Mouse (Mus musculus) ES-E14 (cell line): ENCODE measurements at regions not wholly inside any gene's neighbourhood (a gene's known extent, or its start where the extent isn't known, plus 50 kb on each side); places are given as distances from the start of the nearest gene placed in this dataset.

Experiments used
- DNase-seq: peaks from one replicate; pipeline ENCODE4 v3.0.0-alpha.2; 2013; ENCODE audit warnings: low read depth, low spot score
- H3K27ac ChIP-seq: 2 replicates; pipeline ENCODE4 v1.5.1; 2012; ENCODE audit warnings: low read depth, mild to moderate bottlenecking, low read length, moderate library complexity, mixed read lengths; ENCODE audit not compliant: poor library complexity, insufficient read depth, severe bottlenecking
- H3K36me3 ChIP-seq: 2 replicates; pipeline ENCODE4 v1.6.1; 2012; ENCODE audit warnings: mild to moderate bottlenecking, low read length, moderate library complexity, mixed read lengths; ENCODE audit not compliant: control insufficient read depth, poor library complexity, insufficient read depth, severe bottlenecking
- H3K4me1 ChIP-seq, 2 experiments: fragments of 150-350 bp in 1 of 2; sonication (generic) in 1 of 2; 2 replicates each; pipeline ENCODE4 v1.6.1; 2012; ENCODE audit warnings: low read length in 2 of 2, mild to moderate bottlenecking in 1 of 2, mixed read lengths in 1 of 2; ENCODE audit not compliant: control insufficient read depth in 2 of 2, insufficient read depth in 2 of 2, poor library complexity in 1 of 2
- H3K4me3 ChIP-seq, 2 experiments: fragments of 150-350 bp in 1 of 2; sonication (generic) in 1 of 2; 2 replicates each; pipeline ENCODE4 v1.5.1; 2012; ENCODE audit warnings: low read length in 2 of 2, low read depth in 1 of 2, mild to moderate bottlenecking in 1 of 2, mixed read lengths in 1 of 2; ENCODE audit not compliant: insufficient read depth in 1 of 2, poor library complexity in 1 of 2, severe bottlenecking in 1 of 2
- H3K9ac ChIP-seq: 2 replicates; pipeline ENCODE4 v1.6.1; 2012; ENCODE audit warnings: low read depth, mild to moderate bottlenecking, low read length, mixed read lengths; ENCODE audit not compliant: poor library complexity, insufficient read depth, severe bottlenecking
- H3K9me3 ChIP-seq: fragments of 150-350 bp; sonication (generic); 2 replicates; pipeline ENCODE4 v1.6.1; 2012; ENCODE audit warnings: low read depth, mild to moderate bottlenecking, low read length; ENCODE audit not compliant: control insufficient read depth, insufficient read depth
- CHD2 ChIP-seq: IDR thresholded peaks from 2 replicates; pipeline ENCODE4 v1.6.1; 2014; ENCODE audit warnings: mild to moderate bottlenecking, low read depth, low read length, inconsistent platforms
- HCFC1 ChIP-seq: IDR thresholded peaks from 2 replicates; pipeline ENCODE4 v1.6.1; 2012; ENCODE audit warnings: low read length, inconsistent platforms, borderline replicate concordance; ENCODE audit not compliant: insufficient read depth
- MAFK ChIP-seq: IDR thresholded peaks from 2 replicates; pipeline ENCODE4 v1.6.1; 2014; ENCODE audit warnings: mild to moderate bottlenecking, low read depth, low read length, inconsistent platforms; ENCODE audit not compliant: insufficient read depth
- ZC3H11A ChIP-seq: IDR thresholded peaks from 2 replicates; pipeline ENCODE4 v1.6.1; 2012; ENCODE audit warnings: low read depth, mild to moderate bottlenecking, inconsistent platforms, low read length, borderline replicate concordance
- ZNF384 ChIP-seq: IDR thresholded peaks from 2 replicates; pipeline ENCODE4 v1.6.1; 2012; ENCODE audit warnings: low read depth, low read length, inconsistent platforms
- in situ Hi-C, 2 experiments: fragments of 600-800 bp; cut with MboI; formaldehyde crosslinking; loops; one replicate each; pipeline ENCODE4 v1.15.1; 2025; ENCODE audit warnings: low sequenced_read_pairs in 2 of 2, inconsistent platforms in 1 of 2; ENCODE audit not compliant: unreplicated experiment in 2 of 2

- in situ Hi-C loops = no loop called here
- H3K36me3 ChIP-seq = no peaks in the 10 kb centered on the region
- H3K9me3 ChIP-seq = no peaks in the 10 kb centered on the region
- no peak overlapping the region for H3K4me3 ChIP-seq
- TF ChIP-seq ZNF384 (no peak), ZC3H11A (no peak), MAFK (no peak), HCFC1 (no peak), CHD2 (no peak)
- no peak overlapping the region for H3K27ac ChIP-seq
- DNase-seq = no peak
- no peaks in the 10 kb centered on the region for H3K4me1 ChIP-seq
- no peak overlapping the region for H3K9ac ChIP-seq
These were observed 239.8 kb upstream of the G2e3 start for GRCm38 (mm10) chr12:51108044-51108443.

GRCm38 (mm10) chr12:51103541-51104042 lies 244.3 kb upstream of the G2e3 start:
- Histone ChIP-seq H3K27ac (no peak overlapping the region), H3K4me3 (no peak overlapping the region), H3K36me3 (no peaks in the 10 kb centered on the region), H3K9ac (no peak overlapping the region), H3K9me3 (no peaks in the 10 kb centered on the region), H3K4me1 (no peaks in the 10 kb centered on the region)
- no peak for TF ChIP-seq HCFC1
- TF ChIP-seq MAFK = no peak
- no peak for TF ChIP-seq CHD2
- TF ChIP-seq ZC3H11A = no peak
- TF ChIP-seq ZNF384 = no peak
- DNase-seq = no peak
- in situ Hi-C loops = no loop called here

- no peak overlapping the region for H3K27ac ChIP-seq
- TF ChIP-seq ZNF384 (no peak), CHD2 (no peak), MAFK (no peak), ZC3H11A (no peak), HCFC1 (no peak)
- no peaks in the 10 kb centered on the region for H3K36me3 ChIP-seq
- H3K4me3 ChIP-seq = no peak overlapping the region
- no peak for DNase-seq
- in situ Hi-C loops = no loop called here
- no peaks in the 10 kb centered on the region for H3K4me1 ChIP-seq
- H3K9me3 ChIP-seq = no peaks in the 10 kb centered on the region
- H3K9ac ChIP-seq = no peak overlapping the region
These were observed 246.2 kb upstream of the G2e3 start for GRCm38 (mm10) chr12:51101636-51102035.

GRCm38 (mm10) chr12:51100868-51101267 lies 247.0 kb upstream of the G2e3 start:
- no peak for TF ChIP-seq CHD2
- TF ChIP-seq ZNF384 = no peak
- TF ChIP-seq ZC3H11A = no peak
- TF ChIP-seq HCFC1 = no peak
- no peak for TF ChIP-seq MAFK
- Histone ChIP-seq H3K27ac (no peak overlapping the region), H3K9me3 (no peaks in the 10 kb centered on the region), H3K36me3 (no peaks in the 10 kb centered on the region), H3K9ac (no peak overlapping the region), H3K4me3 (no peak overlapping the region), H3K4me1 (no peaks in the 10 kb centered on the region)
- DNase-seq = no peak
- in situ Hi-C loops = no loop called here

DNA sequence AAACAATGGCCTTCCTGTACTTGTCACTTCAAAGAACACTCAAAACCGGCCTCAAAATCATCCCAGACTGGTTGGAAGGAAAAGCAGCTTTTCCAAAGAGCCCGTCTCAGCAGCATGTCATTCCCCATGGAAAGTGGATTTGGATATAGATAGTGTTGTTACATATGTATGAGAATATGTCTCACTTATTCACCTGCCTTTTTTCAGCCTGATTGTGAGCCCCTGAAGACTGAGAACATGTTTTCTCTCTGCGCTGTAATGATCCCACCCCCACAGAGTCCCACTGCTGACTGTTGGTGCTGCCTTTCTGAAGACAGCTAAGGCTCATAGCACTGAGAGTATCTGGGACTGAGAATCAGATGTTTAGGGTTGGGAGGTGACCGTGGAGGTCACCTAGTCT lies 251.9 kb upstream of the G2e3 start:
- no peak for DNase-seq
- in situ Hi-C loops = no loop called here
- no peaks in the 10 kb centered on the region for H3K4me1 ChIP-seq
- TF ChIP-seq HCFC1 (no peak), MAFK (no peak), CHD2 (no peak), ZC3H11A (no peak), ZNF384 (no peak)
- no peaks in the 10 kb centered on the region for H3K36me3 ChIP-seq
- H3K9ac ChIP-seq = no peak overlapping the region
- no peak overlapping the region for H3K4me3 ChIP-seq
- H3K27ac ChIP-seq = no peak overlapping the region
- H3K9me3 ChIP-seq = no peaks in the 10 kb centered on the region
